Mouse (Mus musculus) neural tube, embryonic 13.5 days (tissue): ENCODE measurements around the gene Tbce. TPM values are rescaled to one million over a fixed set of nuclear protein-coding genes. Genes with fewer than 3 reads are reported as not detected.

ENCODE experiments used
- ATAC-seq: fragments of 200-750 bp; cut with Nextera tagmentation; 2 replicates; pipeline ENCODE4 v1.8.0; 2017; ENCODE audit warnings: low read depth, mild to moderate bottlenecking, moderate TSS enrichment, moderate library complexity
- H3K27ac ChIP-seq: fragments of 300-500 bp; sonication (generic); replicated peaks from 2 replicates; pipeline ENCODE4 v1.5.1; 2015; ENCODE audit warnings: moderate library complexity, mild to moderate bottlenecking, inconsistent platforms
- H3K27me3 ChIP-seq: fragments of 300-500 bp; sonication (generic); 2 replicates; pipeline ENCODE4 v1.6.1; 2015; ENCODE audit warnings: mild to moderate bottlenecking, inconsistent platforms
- H3K36me3 ChIP-seq: fragments of 300-500 bp; sonication (generic); 2 replicates; pipeline ENCODE4 v1.6.1; 2015; ENCODE audit warnings: mild to moderate bottlenecking, inconsistent platforms
- H3K4me1 ChIP-seq: fragments of 300-500 bp; sonication (generic); replicated peaks from 2 replicates; pipeline ENCODE4 v1.6.1; 2015; ENCODE audit warnings: inconsistent platforms
- H3K4me2 ChIP-seq: fragments of 300-500 bp; sonication (generic); 2 replicates; pipeline ENCODE4 v1.6.1; 2015; ENCODE audit warnings: inconsistent platforms, mild to moderate bottlenecking, moderate library complexity
- H3K4me3 ChIP-seq: fragments of 300-500 bp; sonication (generic); 2 replicates; pipeline ENCODE4 v1.5.1; 2015; ENCODE audit warnings: mild to moderate bottlenecking, inconsistent platforms
- H3K9ac ChIP-seq: fragments of 300-500 bp; sonication (generic); 2 replicates; pipeline ENCODE4 v1.6.1; 2015; ENCODE audit warnings: moderate library complexity, mild to moderate bottlenecking, inconsistent platforms
- H3K9me3 ChIP-seq: fragments of 300-500 bp; sonication (generic); 2 replicates; pipeline ENCODE4 v1.6.1; 2016; ENCODE audit warnings: inconsistent platforms
- WGBS: fragments of 180-500 bp; shearing (Covaris S2); methylation state at CpG from one replicate; pipeline ENCODE4 v1.1.7; 2015; 5-methylcytosine and 5-hydroxymethylcytosine counted together
- polyA plus RNA-seq: library from polyadenylated mRNA; unstranded; fragments of >200 nt; fragmentation: Nextera tagmentation; extraction: Ambion mirVana; gene quantifications from 2 replicates; pipeline ENCODE4 v1.2.1, GENCODE M21; 2015

The Tbce gene
- polyA plus RNA-seq, 1 experiment from 2014 or later, result 102 TPM

DNA sequence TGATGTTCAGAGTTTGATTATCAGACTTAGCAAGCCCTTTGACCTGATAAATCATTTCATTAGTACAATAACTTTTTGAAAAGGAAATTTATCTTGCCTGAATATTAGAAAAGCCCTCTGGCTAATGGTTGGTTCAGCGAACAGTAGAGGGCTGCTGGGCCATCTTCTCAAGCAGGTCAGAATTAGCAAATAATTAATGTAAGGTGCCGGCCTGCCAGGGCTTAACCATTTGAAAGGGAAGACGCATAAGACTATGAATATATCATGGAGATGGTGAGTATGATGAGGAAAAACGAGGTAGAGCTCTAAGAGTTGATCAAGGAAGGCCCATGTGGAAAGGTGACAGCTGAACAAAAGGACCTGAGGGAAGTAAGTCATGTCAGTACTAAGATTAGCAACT is 82.8 kb downstream of the Tbce start:
- peaks cover 22% of the 10 kb centered on the region for H3K4me1 ChIP-seq
- ATAC-seq, result no peak
- H3K4me2 ChIP-seq, result no peak overlapping the region
- 82% methylated on average over 4 of the region's 4 CpGs for WGBS
- no peaks in the 10 kb centered on the region for H3K9me3 ChIP-seq
- no peak overlapping the region for H3K9ac ChIP-seq
- H3K36me3 ChIP-seq, result 0 out of 2 replicates have a peak, but pooled peaks cover 4% of the 10 kb centered on the region
- no peak overlapping the region for H3K4me3 ChIP-seq
- H3K27me3 ChIP-seq, result no peaks in the 10 kb centered on the region
- no peak overlapping the region for H3K27ac ChIP-seq

DNA sequence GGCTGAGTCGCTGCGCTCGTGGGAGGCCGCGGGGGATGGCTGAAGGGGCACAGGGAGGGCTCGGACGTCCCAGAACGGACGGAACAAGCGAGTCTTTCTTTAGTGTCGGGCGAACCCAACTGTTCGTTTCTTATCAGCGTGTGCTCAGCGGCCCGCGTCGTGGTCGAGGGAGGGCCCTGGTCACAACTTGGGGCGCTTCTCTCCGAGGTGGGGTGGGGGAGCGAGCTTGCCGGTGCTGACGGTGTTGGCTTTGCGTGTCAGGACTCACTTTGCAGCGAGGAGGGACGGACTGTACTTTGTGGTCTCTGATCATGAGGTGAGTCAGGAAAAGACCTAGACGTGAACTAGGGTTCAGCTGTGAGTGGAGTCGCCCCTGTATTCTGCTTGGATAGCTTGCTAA is 84.5 kb downstream of the Tbce start:
- H3K27ac ChIP-seq, result peak overlapping the region; percentile 82
- H3K9me3 ChIP-seq, result no peaks in the 10 kb centered on the region
- H3K27me3 ChIP-seq, result no peaks in the 10 kb centered on the region
- WGBS, result under 1% methylated on average over 29 of the region's 29 CpGs
- peaks cover 22% of the 10 kb centered on the region for H3K4me1 ChIP-seq
- 0 out of 2 replicates have a peak, but pooled peaks have one; percentile 0 for ATAC-seq
- H3K4me3 ChIP-seq, result peak overlapping the region; percentile 80
- H3K9ac ChIP-seq, result peak overlapping the region; percentile 84
- H3K4me2 ChIP-seq, result peak overlapping the region; percentile 73
- 0 out of 2 replicates have a peak, but pooled peaks cover 3% of the 10 kb centered on the region for H3K36me3 ChIP-seq

DNA sequence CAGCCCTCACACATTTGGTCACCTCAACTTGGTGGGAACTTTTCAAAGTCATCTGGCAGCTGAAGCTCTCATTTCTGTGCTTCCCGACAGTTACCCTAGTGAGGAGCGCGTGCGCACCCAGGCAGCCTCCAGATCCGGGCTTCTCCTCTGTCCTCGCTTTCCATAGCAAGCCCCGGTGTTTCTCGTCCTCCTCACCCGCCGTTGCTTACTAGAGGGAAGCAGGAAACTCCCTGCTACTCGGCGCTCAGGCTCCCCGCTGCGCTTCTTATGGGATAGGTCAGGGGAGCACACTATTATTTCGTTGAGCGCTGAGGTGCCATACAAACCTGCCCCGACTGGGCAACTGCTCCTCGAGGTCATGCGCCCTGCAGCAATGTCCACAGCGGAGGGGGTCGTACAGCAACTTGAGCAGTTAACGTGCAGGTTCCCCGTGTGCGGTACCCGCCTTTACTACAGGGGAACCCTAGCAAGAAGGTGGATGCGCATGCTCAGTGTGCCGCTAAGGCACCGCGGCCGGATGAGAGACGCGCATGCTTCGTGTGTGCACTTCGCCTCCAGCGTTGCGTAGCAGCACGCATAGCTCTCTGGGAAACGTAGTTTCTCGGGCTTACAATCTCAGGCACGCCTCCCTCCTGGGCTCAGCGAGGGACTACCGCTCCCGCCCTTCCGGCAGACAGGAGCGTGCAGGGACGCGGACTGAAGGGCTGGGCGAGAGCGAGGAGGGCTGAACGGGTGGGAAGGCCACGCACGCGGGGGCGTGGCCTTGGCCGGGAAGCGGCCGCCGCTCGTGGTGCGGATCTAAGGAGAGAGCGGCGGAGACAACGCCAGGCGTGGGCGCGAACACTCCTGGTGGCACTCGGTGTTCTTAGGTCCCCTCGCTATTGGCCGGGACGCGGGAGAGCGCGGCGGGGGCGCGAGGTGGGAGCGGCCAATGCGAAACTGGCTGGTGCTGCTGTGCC is 85.3 kb downstream of the Tbce start, which contains the start of gene B3galnt2:
Gene B3galnt2, plus strand, starts transcription at position 596 of the 959 bp plus-strand sequence.
- Histone ChIP-seq H3K9me3 (no peaks in the 10 kb centered on the region), H3K4me2 (peak within 1 kb of the TSS; percentile 73), H3K4me1 (peaks cover 22% of the 10 kb centered on the region), H3K36me3 (no peaks in the 10 kb centered on the region), H3K27me3 (no peaks in the 10 kb centered on the region), H3K4me3 (peak within 1 kb of the TSS; percentile 80), H3K9ac (peak within 1 kb of the TSS; percentile 84), H3K27ac (peak within 1 kb of the TSS; percentile 86)
- ATAC-seq, result peak; percentile 100
- under 1% methylated on average over 76 of the region's 78 CpGs for WGBS

Other genes starting within 250 kb of the Tbce start
- gene B3galnt2, start 85.2 kb downstream of the Tbce start, polyA plus RNA-seq, result 18.8 and 19.9 TPM in 2 replicates
- gene Arid4b, start 23.6 kb upstream of the Tbce start, polyA plus RNA-seq, result 87.8 and 89.9 TPM in 2 replicates
- 73.4 and 83.1 TPM in 2 replicates for gene Ggps1, start 23.9 kb upstream of the Tbce start, polyA plus RNA-seq